Mouse (Mus musculus) liver, adult 2 months (tissue): Measurements from ENCODE around the gene Ckb. TPM values are rescaled to one million over a fixed set of nuclear protein-coding genes. Genes with fewer than 3 reads are reported as not detected.

Experiments
- DNase-seq: peaks from one replicate; pipeline ENCODE4 v3.0.0-alpha.2; 2011; ENCODE audit warnings: low read depth, low spot score; ENCODE audit errors: extremely low read depth
- H3K27ac ChIP-seq: fragments of 200-500 bp; replicated peaks from 2 replicates; pipeline ENCODE4 v1.5.1; 2012; ENCODE audit warnings: low read depth, mild to moderate bottlenecking, control low read depth, inconsistent platforms, low read length; ENCODE audit not compliant: insufficient read depth
- H3K27me3 ChIP-seq: fragments of 200-500 bp; 2 replicates; pipeline ENCODE4 v1.6.1; 2012; ENCODE audit warnings: mild to moderate bottlenecking, moderate library complexity, low read length, inconsistent platforms; ENCODE audit not compliant: control insufficient read depth, insufficient read depth
- H3K36me3 ChIP-seq: fragments of 200-500 bp; 2 replicates; pipeline ENCODE4 v1.6.1; 2012; ENCODE audit warnings: low read length, inconsistent platforms; ENCODE audit not compliant: control insufficient read depth, insufficient read depth
- H3K4me1 ChIP-seq: fragments of 200-500 bp; 2 replicates; pipeline ENCODE4 v1.6.1; 2011; ENCODE audit warnings: low read length; ENCODE audit not compliant: control insufficient read depth, insufficient read depth
- H3K4me3 ChIP-seq: fragments of 200-500 bp; 2 replicates; pipeline ENCODE4 v1.5.1; 2011; ENCODE audit warnings: low read depth, mild to moderate bottlenecking, control low read depth, low read length, moderate library complexity; ENCODE audit not compliant: insufficient read depth
- H3K79me2 ChIP-seq: fragments of 200-500 bp; 2 replicates; pipeline ENCODE4 v1.6.1; 2012; ENCODE audit warnings: inconsistent platforms, mild to moderate bottlenecking, low read length, moderate library complexity; ENCODE audit not compliant: control insufficient read depth, insufficient read depth
- H3K9ac ChIP-seq: fragments of 200-500 bp; 2 replicates; pipeline ENCODE4 v1.6.1; 2012; ENCODE audit warnings: low read depth, mild to moderate bottlenecking, control low read depth, inconsistent platforms, low read length
- CTCF ChIP-seq: fragments of 200-500 bp; IDR thresholded peaks from 2 replicates; pipeline ENCODE4 v1.5.1; 2011; ENCODE audit warnings: low read depth, low read length, control low read depth
- POLR2A ChIP-seq: fragments of 200-500 bp; IDR thresholded peaks from 2 replicates; pipeline ENCODE4 v1.6.1; 2011; ENCODE audit warnings: low read length, control low read depth; ENCODE audit not compliant: insufficient read depth; ENCODE audit errors: extremely low read depth
- WGBS: fragments of 180-500 bp; shearing (Covaris S2); methylation state at CpG from one replicate; pipeline ENCODE4 v1.1.7; 2018; 5-methylcytosine and 5-hydroxymethylcytosine counted together
- polyA plus RNA-seq: library from polyadenylated mRNA; depleted of rRNA; stranded (reverse); fragments of >200 nt; gene quantifications from 2 replicates; pipeline ENCODE4 v1.2.3, GENCODE M21; 2012
- total RNA-seq: library from RNA; depleted of rRNA; stranded (reverse); fragments of >200 nt; gene quantifications from 2 replicates; pipeline ENCODE4 v1.2.3, GENCODE M21; 2014

The Ckb gene
- total and polyA plus RNA-seq, 2 experiments = 9.7 to 17.8 TPM

DNA sequence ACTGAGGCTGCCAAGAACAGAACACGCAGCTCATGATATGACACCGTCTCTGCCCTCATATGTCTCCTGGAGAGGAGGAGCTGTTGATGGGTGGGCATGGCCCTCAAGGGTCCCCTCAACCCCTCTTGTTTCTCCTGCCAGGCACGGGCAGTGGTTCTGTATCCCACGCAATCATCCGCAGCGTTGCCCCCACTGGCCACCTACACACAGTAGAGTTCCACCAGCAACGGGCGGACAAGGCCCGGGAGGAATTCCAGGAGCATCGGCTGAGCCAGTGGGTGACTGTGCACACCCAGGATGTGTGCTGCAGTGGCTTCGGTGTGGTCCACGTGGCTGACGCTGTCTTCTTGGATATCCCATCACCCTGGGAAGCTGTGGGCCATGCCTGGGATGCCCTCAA, 8.5 kb upstream of the Ckb start:
- Histone ChIP-seq H3K27ac (no peak overlapping the region), H3K79me2 (no peaks in the 10 kb centered on the region), H3K36me3 (no peaks in the 10 kb centered on the region), H3K9ac (no peak overlapping the region), H3K27me3 (no peaks in the 10 kb centered on the region), H3K4me3 (no peak overlapping the region), H3K4me1 (peaks cover 7% of the 10 kb centered on the region; the same call in 1 of the 2 replicates)
- no peak for DNase-seq
- 90% methylated on average over 13 of the region's 13 CpGs for WGBS
- TF ChIP-seq CTCF (no peak), POLR2A (no peak)

GRCm38 (mm10) chr12:111678997-111679396, 6.9 kb upstream of the Ckb start:
- no peaks in the 10 kb centered on the region for H3K79me2 ChIP-seq
- H3K27me3 ChIP-seq = no peaks in the 10 kb centered on the region
- no peak overlapping the region for H3K4me3 ChIP-seq
- no peak overlapping the region for H3K9ac ChIP-seq
- no peak for TF ChIP-seq CTCF
- no peak for TF ChIP-seq POLR2A
- no peak overlapping the region for H3K27ac ChIP-seq
- WGBS = 45% methylated on average over 7 of the region's 7 CpGs
- DNase-seq = no peak
- peaks cover 7% of the 10 kb centered on the region; the same call in 1 of the 2 replicates for H3K4me1 ChIP-seq
- no peaks in the 10 kb centered on the region for H3K36me3 ChIP-seq

DNA sequence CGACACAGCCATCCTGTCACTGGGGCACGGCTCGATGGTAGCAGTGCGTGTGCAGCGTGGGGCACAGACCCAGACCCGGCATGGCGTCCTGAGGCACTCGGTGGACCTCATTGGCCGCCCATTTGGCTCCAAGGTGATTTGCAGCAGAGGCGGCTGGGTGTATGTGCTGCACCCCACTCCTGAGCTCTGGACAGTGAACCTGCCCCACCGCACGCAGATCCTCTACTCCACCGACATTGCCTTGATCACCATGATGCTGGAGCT, 6.5 kb upstream of the Ckb start:
- peaks cover 7% of the 10 kb centered on the region; the same call in 1 of the 2 replicates for H3K4me1 ChIP-seq
- WGBS = 5% methylated on average over 13 of the region's 13 CpGs
- H3K79me2 ChIP-seq = no peaks in the 10 kb centered on the region
- no peak for TF ChIP-seq CTCF
- no peak for TF ChIP-seq POLR2A
- H3K27me3 ChIP-seq = no peaks in the 10 kb centered on the region
- H3K9ac ChIP-seq = peak overlapping the region; percentile 60
- H3K36me3 ChIP-seq = no peaks in the 10 kb centered on the region
- DNase-seq = no peak
- H3K4me3 ChIP-seq = peak overlapping the region; percentile 72
- H3K27ac ChIP-seq = no peak overlapping the region

DNA sequence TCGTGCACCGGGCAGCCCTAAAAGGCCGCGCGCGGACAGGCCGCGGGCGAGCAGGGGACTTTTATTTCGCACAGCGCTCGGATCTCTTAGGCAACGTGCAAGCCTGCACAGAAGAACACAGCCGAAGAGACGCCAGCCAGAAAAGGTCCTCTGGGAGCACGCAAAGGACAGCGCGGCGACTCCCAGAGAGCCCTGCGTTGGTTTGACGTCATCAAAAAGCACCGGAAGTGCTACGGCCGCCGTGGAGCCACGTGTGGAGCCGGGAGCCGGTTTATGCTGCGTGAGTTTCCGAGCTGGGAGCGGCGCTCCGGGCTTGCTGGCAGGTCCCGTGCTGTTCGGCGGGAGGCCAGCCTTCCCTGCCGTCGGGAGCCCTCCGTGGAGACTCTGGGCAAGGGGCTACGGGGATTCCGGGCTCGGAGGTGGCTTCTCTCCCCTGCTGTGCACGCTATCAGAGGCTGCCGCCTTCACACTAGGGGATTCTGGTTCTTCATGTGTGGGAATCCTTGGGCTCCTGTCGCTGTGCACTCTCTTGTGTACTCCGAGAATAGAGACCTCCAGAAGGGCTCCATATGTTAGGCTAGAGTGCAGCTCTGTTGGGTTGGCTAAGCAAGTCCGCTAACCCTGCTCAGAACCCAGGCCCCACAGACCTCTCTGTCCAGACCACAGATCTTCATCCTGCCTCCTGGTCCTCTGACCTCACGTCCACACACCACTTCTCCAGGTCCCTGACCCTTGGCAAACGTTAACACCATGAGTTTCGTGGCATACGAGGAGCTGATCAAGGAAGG, 5.9 kb upstream of the Ckb start, which contains the start of gene Trmt61a:
Gene Trmt61a (plus strand): TSS at position 224 of the 788 bp plus-strand sequence.
- DNase-seq = peak; percentile 82
- H3K79me2 ChIP-seq = no peaks in the 10 kb centered on the region
- H3K4me1 ChIP-seq = peaks cover 7% of the 10 kb centered on the region; the same call in 1 of the 2 replicates
- WGBS = under 1% methylated on average over 50 of the region's 51 CpGs
- peak within 1 kb of the TSS; percentile 72 for H3K4me3 ChIP-seq
- H3K9ac ChIP-seq = peak within 1 kb of the TSS; percentile 80
- H3K36me3 ChIP-seq = no peaks in the 10 kb centered on the region
- TF ChIP-seq POLR2A (peak; percentile 73; the same call in 1 of the 2 replicates), CTCF (no peak)
- H3K27me3 ChIP-seq = no peaks in the 10 kb centered on the region
- peak within 1 kb of the TSS; percentile 90 for H3K27ac ChIP-seq

DNA sequence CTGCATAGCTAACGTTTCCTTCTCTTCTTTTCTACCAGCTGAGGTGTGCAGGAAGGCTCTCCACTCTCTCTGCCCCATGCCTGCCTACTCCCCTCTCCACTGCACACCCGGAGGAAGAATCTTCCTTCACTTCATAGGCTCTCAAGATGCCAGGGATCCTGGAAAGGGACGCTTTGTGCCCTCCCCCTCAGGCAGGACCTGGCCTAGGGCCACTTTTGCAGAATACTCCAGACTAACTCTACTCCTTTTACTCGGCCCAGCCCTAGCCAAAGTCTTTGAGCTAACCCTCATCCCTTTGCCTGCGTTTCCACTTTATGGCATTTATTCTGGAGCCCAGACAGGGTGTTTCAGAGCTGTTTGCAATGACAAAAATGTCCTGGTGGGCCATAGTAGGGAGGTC, 5.3 kb upstream of the Ckb start:
- no peaks in the 10 kb centered on the region for H3K79me2 ChIP-seq
- peak overlapping the region; percentile 90 for H3K27ac ChIP-seq
- no peaks in the 10 kb centered on the region for H3K36me3 ChIP-seq
- H3K9ac ChIP-seq = peak overlapping the region; percentile 80
- peaks cover 7% of the 10 kb centered on the region; the same call in 1 of the 2 replicates for H3K4me1 ChIP-seq
- TF ChIP-seq CTCF (no peak), POLR2A (no peak)
- H3K4me3 ChIP-seq = peak overlapping the region; percentile 72
- WGBS = 25% methylated on average over 5 of the region's 5 CpGs
- H3K27me3 ChIP-seq = no peaks in the 10 kb centered on the region; the same call in 1 of the 2 replicates
- no peak for DNase-seq
